Mouse (Mus musculus) MEL (cell line): ENCODE data around the gene Gmfg.

Experiments used
- CTCF ChIP-seq, 3 experiments: IDR thresholded peaks in 2 of 3; conservative IDR thresholded peaks in 1 of 3; 2 replicates each; pipeline ENCODE4 v1.5.1; 2011 to 2012; ENCODE audit warnings: low read length in 3 of 3, low read depth in 2 of 3, mild to moderate bottlenecking in 2 of 3, improper control_type of control experiment in 1 of 3, inconsistent platforms in 1 of 3, mixed read lengths in 1 of 3, moderate library complexity in 1 of 3; ENCODE audit not compliant: control insufficient read depth in 1 of 3, insufficient read depth in 1 of 3, poor library complexity in 1 of 3, severe bottlenecking in 1 of 3
- EP300 ChIP-seq, 2 experiments: IDR thresholded peaks; 2 replicates each; pipeline ENCODE4 v1.6.1; 2011; ENCODE audit warnings: improper control_type of control experiment in 2 of 2, low read length in 2 of 2, low read depth in 1 of 2, mild to moderate bottlenecking in 1 of 2
- MAX ChIP-seq: IDR thresholded peaks from 2 replicates; pipeline ENCODE4 v1.6.1; 2011; ENCODE audit warnings: low read length, improper control_type of control experiment
- MEF2A ChIP-seq: IDR thresholded peaks from 2 replicates; pipeline ENCODE4 v1.6.1; 2014; ENCODE audit warnings: low read depth, mild to moderate bottlenecking, inconsistent platforms, low read length, improper control_type of control experiment; ENCODE audit not compliant: poor library complexity, insufficient replicate concordance, severe bottlenecking; ENCODE audit errors: extremely low read depth
- NELFE ChIP-seq: IDR thresholded peaks from 2 replicates; pipeline ENCODE4 v1.6.1; 2011; ENCODE audit warnings: low read depth, low read length, improper control_type of control experiment
- POLR2AphosphoS2 ChIP-seq: IDR thresholded peaks from 2 replicates; pipeline ENCODE4 v1.6.1; 2011; ENCODE audit warnings: low read length, improper control_type of control experiment
- POLR2AphosphoS5 ChIP-seq: IDR thresholded peaks from 2 replicates; pipeline ENCODE4 v1.6.1; 2012; ENCODE audit warnings: low read depth, borderline replicate concordance, mild to moderate bottlenecking, inconsistent platforms, low read length, moderate library complexity, mixed read lengths
- RCOR1 ChIP-seq: IDR thresholded peaks from 2 replicates; pipeline ENCODE4 v1.6.1; 2012; ENCODE audit warnings: low read depth, mild to moderate bottlenecking, inconsistent platforms, low read length, improper control_type of control experiment
- SIN3A ChIP-seq: IDR thresholded peaks from 2 replicates; pipeline ENCODE4 v1.6.1; 2012; ENCODE audit warnings: low read length, improper control_type of control experiment, inconsistent platforms
- TCF12 ChIP-seq: IDR thresholded peaks from 2 replicates; pipeline ENCODE4 v1.6.1; 2014; ENCODE audit warnings: low read depth, mild to moderate bottlenecking, inconsistent platforms, low read length, improper control_type of control experiment, moderate library complexity
- USF2 ChIP-seq, 2 experiments: IDR thresholded peaks; 2 replicates each; pipeline ENCODE4 v1.6.1; 2011 to 2012; ENCODE audit warnings: improper control_type of control experiment in 2 of 2, low read length in 2 of 2, borderline replicate concordance in 1 of 2, inconsistent platforms in 1 of 2, low read depth in 1 of 2, mild to moderate bottlenecking in 1 of 2; ENCODE audit not compliant: insufficient read depth in 1 of 2

DNA sequence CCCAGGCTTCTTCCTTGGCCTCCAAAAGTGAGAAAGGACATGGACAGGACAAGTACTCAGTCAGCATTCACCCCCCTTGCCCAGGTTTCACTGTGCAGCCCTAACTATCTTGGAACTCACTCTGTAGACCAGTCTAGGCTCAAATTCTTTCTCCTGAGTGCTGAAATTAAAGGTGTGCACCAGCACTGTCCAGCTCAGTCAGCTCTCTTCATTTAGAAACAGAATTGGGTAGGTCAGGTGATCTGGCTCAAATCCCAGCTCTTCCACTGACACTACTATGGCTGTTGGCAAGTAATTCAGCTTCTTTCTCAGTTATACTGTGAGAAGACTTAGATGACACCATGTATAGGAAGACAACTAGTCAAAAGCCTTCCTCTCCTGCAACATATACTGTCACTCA lies 9.5 kb upstream of the Gmfg start:
- no peak for TF ChIP-seq TCF12
- TF ChIP-seq MAX: no peak
- TF ChIP-seq EP300 (IDR thresholded peaks at IDR 0.05; ENCODE audit: low read depth in 1 of 2, low read length in 2 of 2): no peak
- TF ChIP-seq CTCF (IDR thresholded peaks at IDR 0.05 in 2 of 3, conservative IDR thresholded peaks at IDR 0.05 in 1 of 3; ENCODE audit: control insufficient read depth in 1 of 3, insufficient read depth in 1 of 3, low read depth in 2 of 3, low read length in 3 of 3, poor library complexity in 1 of 3, severe bottlenecking in 1 of 3): no peak
- TF ChIP-seq POLR2AphosphoS5: no peak
- TF ChIP-seq USF2 (IDR thresholded peaks at IDR 0.05; ENCODE audit: borderline replicate concordance in 1 of 2, insufficient read depth in 1 of 2, low read depth in 1 of 2, low read length in 2 of 2): no peak
- TF ChIP-seq NELFE: no peak
- no peak for TF ChIP-seq RCOR1
- TF ChIP-seq POLR2AphosphoS2: no peak
- no peak for TF ChIP-seq MEF2A
- no peak for TF ChIP-seq SIN3A
